Mouse (Mus musculus) stomach, embryonic 15.5 days (tissue): ENCODE measurements at regions not wholly inside any gene's neighbourhood (a gene's known extent, or its start where the extent isn't known, plus 50 kb on each side); places are given as distances from the start of the nearest gene placed in this dataset.

Experiments
- ATAC-seq: fragments of 200-750 bp; cut with Nextera tagmentation; 2 replicates; pipeline ENCODE4 v1.8.0; 2017; ENCODE audit warnings: low read depth, moderate number of reproducible peaks, moderate TSS enrichment; ENCODE audit not compliant: insufficient read depth, low FRiP score
- H3K27ac ChIP-seq: fragments of 300-500 bp; sonication (generic); 2 replicates; pipeline ENCODE4 v1.5.1; 2015; ENCODE audit warnings: mild to moderate bottlenecking, inconsistent platforms
- H3K27me3 ChIP-seq: fragments of 300-500 bp; sonication (generic); replicated peaks from 2 replicates; pipeline ENCODE4 v1.6.1; 2015; ENCODE audit warnings: inconsistent platforms
- H3K36me3 ChIP-seq: fragments of 300-500 bp; sonication (generic); 2 replicates; pipeline ENCODE4 v1.6.1; 2015; ENCODE audit warnings: inconsistent platforms
- H3K4me1 ChIP-seq: fragments of 300-500 bp; sonication (generic); 2 replicates; pipeline ENCODE4 v1.6.1; 2015; ENCODE audit warnings: inconsistent platforms
- H3K4me2 ChIP-seq: fragments of 300-500 bp; sonication (generic); 2 replicates; pipeline ENCODE4 v1.6.1; 2015; ENCODE audit warnings: mild to moderate bottlenecking, inconsistent platforms
- H3K4me3 ChIP-seq: fragments of 300-500 bp; sonication (generic); replicated peaks from 2 replicates; pipeline ENCODE4 v1.5.1; 2015; ENCODE audit warnings: inconsistent platforms
- H3K9ac ChIP-seq: fragments of 300-500 bp; sonication (generic); 2 replicates; pipeline ENCODE4 v1.6.1; 2015; ENCODE audit warnings: inconsistent platforms
- H3K9me3 ChIP-seq: fragments of 300-500 bp; sonication (generic); 2 replicates; pipeline ENCODE4 v1.6.1; 2016; ENCODE audit warnings: inconsistent platforms
- WGBS: fragments of 180-500 bp; shearing (Covaris S2); methylation state at CpG from one replicate; pipeline ENCODE4 v1.1.7; 2015; 5-methylcytosine and 5-hydroxymethylcytosine counted together

DNA sequence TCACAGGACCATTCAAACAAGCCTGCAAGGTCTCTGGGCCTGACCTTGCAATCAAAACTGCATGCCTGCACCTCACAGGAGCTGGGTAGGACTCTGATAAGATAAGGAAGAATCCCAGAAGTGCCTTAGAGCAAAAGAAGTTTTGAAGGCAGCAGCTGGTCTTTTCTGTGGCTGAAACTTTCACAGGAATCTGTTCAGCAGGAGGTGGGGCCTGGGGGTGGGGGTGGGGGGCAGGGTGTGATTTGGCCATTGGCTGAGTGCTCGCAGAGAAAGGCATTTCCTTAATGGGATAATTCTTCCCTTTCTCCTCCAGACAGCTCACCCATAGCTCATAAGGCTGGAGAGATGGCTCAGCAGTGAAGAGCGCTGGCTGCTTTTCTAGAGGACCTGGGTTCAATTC is 195.8 kb downstream of the Opa1 start:
- Histone ChIP-seq H3K4me2 (no peak overlapping the region), H3K27ac (peak overlapping the region; percentile 68), H3K27me3 (no peaks in the 10 kb centered on the region), H3K9ac (no peak overlapping the region), H3K4me3 (no peak overlapping the region), H3K4me1 (peaks cover 30% of the 10 kb centered on the region), H3K36me3 (no peaks in the 10 kb centered on the region), H3K9me3 (no peaks in the 10 kb centered on the region)
- peak; percentile 70 for ATAC-seq
- WGBS, result 30% methylated on average over 2 of the region's 2 CpGs

- Histone ChIP-seq H3K9me3 (no peaks in the 10 kb centered on the region), H3K4me3 (no peak overlapping the region), H3K27me3 (no peaks in the 10 kb centered on the region), H3K27ac (peak overlapping the region; percentile 68), H3K4me2 (no peak overlapping the region), H3K9ac (no peak overlapping the region), H3K36me3 (no peaks in the 10 kb centered on the region), H3K4me1 (peaks cover 30% of the 10 kb centered on the region)
- ATAC-seq, result peak; percentile 3; the same call in 1 of the 2 replicates
- 71% methylated on average over 5 of the region's 5 CpGs for WGBS
Measured at GRCm38 (mm10) chr16:29775879-29776278, 196.7 kb downstream of the Opa1 start.

DNA sequence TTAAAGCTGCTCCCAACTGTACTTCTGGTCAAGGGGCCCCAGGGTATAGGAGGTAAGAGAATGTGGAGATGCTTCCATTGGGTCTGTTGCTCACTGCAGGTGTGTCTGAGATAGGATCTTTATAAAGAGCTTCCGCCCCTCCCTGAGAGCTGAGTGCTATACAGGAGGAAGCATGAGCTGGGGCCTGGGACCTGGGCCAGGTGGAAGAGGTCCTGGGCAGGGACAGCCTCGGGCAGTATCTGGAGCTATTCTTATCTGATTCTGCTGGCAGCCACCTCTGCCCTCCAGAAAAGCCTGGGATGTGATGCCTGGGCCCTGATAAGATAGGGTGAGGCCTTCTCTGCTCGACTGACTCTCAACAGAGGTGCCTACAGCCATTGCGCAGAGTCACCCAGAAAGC is 203.3 kb downstream of the Opa1 start:
- ATAC-seq, result no peak
- 60% methylated on average over 4 of the region's 4 CpGs for WGBS
- Histone ChIP-seq H3K27ac (no peak overlapping the region), H3K27me3 (no peaks in the 10 kb centered on the region), H3K4me2 (no peak overlapping the region), H3K9ac (no peak overlapping the region), H3K4me1 (0 out of 2 replicates have a peak, but pooled peaks cover 6% of the 10 kb centered on the region), H3K9me3 (no peaks in the 10 kb centered on the region), H3K36me3 (no peaks in the 10 kb centered on the region), H3K4me3 (no peak overlapping the region)

GRCm38 (mm10) chr16:29785114-29785513 is 206.0 kb downstream of the Opa1 start:
- Histone ChIP-seq H3K4me2 (no peak overlapping the region), H3K36me3 (no peaks in the 10 kb centered on the region), H3K27ac (no peak overlapping the region), H3K4me1 (0 out of 2 replicates have a peak, but pooled peaks cover 8% of the 10 kb centered on the region), H3K4me3 (no peak overlapping the region), H3K9ac (no peak overlapping the region), H3K9me3 (no peaks in the 10 kb centered on the region), H3K27me3 (no peaks in the 10 kb centered on the region)
- ATAC-seq, result no peak
- WGBS, result 95% methylated on average over 3 of the region's 3 CpGs

DNA sequence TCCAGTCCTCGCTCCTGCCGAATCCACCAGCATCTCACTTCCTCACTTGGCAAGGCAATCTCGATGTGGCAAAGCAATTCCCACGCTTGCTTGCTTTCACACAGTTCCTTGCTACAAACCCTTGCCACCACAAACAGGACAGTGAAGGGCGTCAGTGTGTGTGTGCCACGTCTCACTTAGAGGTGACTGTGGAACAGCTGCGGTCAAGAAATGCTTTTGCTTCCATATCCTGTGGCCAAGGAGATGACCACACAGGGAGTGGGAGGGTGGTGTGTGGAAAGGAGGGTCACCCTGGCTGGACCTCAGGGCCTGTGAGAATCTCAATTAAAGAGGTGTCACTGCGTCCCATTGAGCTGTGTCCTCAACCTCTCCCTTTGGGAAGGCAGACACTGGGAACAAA is 207.4 kb downstream of the Opa1 start:
- H3K36me3 ChIP-seq, result no peaks in the 10 kb centered on the region
- no peak overlapping the region for H3K4me3 ChIP-seq
- H3K4me2 ChIP-seq, result no peak overlapping the region
- 0 out of 2 replicates have a peak, but pooled peaks cover 8% of the 10 kb centered on the region for H3K4me1 ChIP-seq
- no peaks in the 10 kb centered on the region for H3K9me3 ChIP-seq
- no peaks in the 10 kb centered on the region for H3K27me3 ChIP-seq
- no peak overlapping the region; the same call in 1 of the 2 replicates for H3K27ac ChIP-seq
- H3K9ac ChIP-seq, result no peak overlapping the region
- WGBS, result 87% methylated on average over 8 of the region's 8 CpGs
- ATAC-seq, result no peak

- H3K27me3 ChIP-seq, result no peaks in the 10 kb centered on the region
- 52% methylated on average over 5 of the region's 5 CpGs for WGBS
- peak overlapping the region; percentile 88 for H3K27ac ChIP-seq
- no peaks in the 10 kb centered on the region for H3K9me3 ChIP-seq
- 0 out of 2 replicates have a peak, but pooled peaks cover 2% of the 10 kb centered on the region for H3K4me1 ChIP-seq
- no peak overlapping the region for H3K4me3 ChIP-seq
- peak overlapping the region; percentile 17; the same call in 1 of the 2 replicates for H3K4me2 ChIP-seq
- peak; percentile 91 for ATAC-seq
- H3K36me3 ChIP-seq, result no peaks in the 10 kb centered on the region
- no peak overlapping the region for H3K9ac ChIP-seq
Measured at GRCm38 (mm10) chr16:29787633-29788511, 208.7 kb downstream of the Opa1 start.

DNA sequence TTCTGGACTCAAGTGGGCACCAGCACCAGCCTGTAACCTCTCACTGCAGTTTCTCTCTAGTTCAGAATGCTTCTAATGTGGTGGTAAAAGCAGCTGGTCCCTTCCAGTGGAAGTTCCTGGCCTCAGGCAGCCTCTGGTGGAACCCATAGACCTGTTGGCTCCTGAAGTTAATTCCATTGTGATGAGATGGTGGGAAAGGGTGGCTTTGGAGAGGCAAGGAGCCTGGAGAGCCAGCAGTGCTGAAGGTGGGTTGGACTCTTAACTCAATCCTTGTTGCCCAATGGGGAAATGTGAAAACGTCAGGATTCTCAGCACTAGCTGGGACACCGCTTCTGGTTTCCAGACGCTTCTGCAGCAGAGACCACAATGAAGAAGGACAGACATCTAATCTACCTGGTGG is 210.9 kb downstream of the Opa1 start:
- H3K27me3 ChIP-seq, result no peaks in the 10 kb centered on the region
- no peak for ATAC-seq
- 0 out of 2 replicates have a peak overlapping the region, but pooled peaks have one; percentile 2 for H3K27ac ChIP-seq
- no peak overlapping the region for H3K9ac ChIP-seq
- 94% methylated on average over 3 of the region's 3 CpGs for WGBS
- H3K4me3 ChIP-seq, result no peak overlapping the region
- H3K4me1 ChIP-seq, result 0 out of 2 replicates have a peak, but pooled peaks cover 2% of the 10 kb centered on the region
- no peaks in the 10 kb centered on the region for H3K36me3 ChIP-seq
- H3K9me3 ChIP-seq, result no peaks in the 10 kb centered on the region
- H3K4me2 ChIP-seq, result no peak overlapping the region

GRCm38 (mm10) chr16:29799250-29799649 is 220.1 kb downstream of the Opa1 start:
- Histone ChIP-seq H3K27me3 (no peaks in the 10 kb centered on the region), H3K36me3 (no peaks in the 10 kb centered on the region), H3K9me3 (no peaks in the 10 kb centered on the region), H3K9ac (no peak overlapping the region), H3K27ac (peak overlapping the region; percentile 50; the same call in 1 of the 2 replicates), H3K4me1 (peaks cover 6% of the 10 kb centered on the region), H3K4me2 (no peak overlapping the region), H3K4me3 (no peak overlapping the region)
- ATAC-seq, result 0 out of 2 replicates have a peak, but pooled peaks have one; percentile 25
- WGBS, result 44% methylated on average over 3 of the region's 3 CpGs

DNA sequence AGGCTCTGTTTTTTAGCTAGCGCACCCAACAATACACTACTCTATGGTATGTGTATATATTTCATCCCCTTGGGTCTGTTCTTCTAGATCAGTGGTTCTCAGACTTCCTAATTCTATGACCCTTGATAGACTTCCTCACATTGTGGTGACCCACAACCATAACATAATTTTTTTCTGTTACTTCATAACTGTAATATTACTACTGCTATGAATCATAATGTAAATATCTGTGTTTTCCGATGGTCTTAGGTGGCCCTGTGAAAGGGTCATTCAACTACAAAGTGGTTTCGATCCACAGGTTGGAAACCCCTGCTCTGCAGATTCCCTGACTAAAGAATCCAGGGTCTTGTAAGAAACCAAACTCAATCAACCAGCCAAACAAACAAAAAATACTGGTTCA is 220.8 kb downstream of the Opa1 start:
- no peak for ATAC-seq
- no peaks in the 10 kb centered on the region for H3K27me3 ChIP-seq
- peaks cover 6% of the 10 kb centered on the region for H3K4me1 ChIP-seq
- no peak overlapping the region for H3K4me2 ChIP-seq
- WGBS, result 65% methylated on average over 3 of the region's 3 CpGs
- H3K27ac ChIP-seq, result peak overlapping the region; percentile 79; the same call in 1 of the 2 replicates
- no peaks in the 10 kb centered on the region for H3K9me3 ChIP-seq
- H3K4me3 ChIP-seq, result no peak overlapping the region
- H3K36me3 ChIP-seq, result no peaks in the 10 kb centered on the region
- no peak overlapping the region for H3K9ac ChIP-seq

- ATAC-seq, result peak; percentile 70
Measured at GRCm38 (mm10) chr16:29800457-29800856, 221.3 kb downstream of the Opa1 start.

DNA sequence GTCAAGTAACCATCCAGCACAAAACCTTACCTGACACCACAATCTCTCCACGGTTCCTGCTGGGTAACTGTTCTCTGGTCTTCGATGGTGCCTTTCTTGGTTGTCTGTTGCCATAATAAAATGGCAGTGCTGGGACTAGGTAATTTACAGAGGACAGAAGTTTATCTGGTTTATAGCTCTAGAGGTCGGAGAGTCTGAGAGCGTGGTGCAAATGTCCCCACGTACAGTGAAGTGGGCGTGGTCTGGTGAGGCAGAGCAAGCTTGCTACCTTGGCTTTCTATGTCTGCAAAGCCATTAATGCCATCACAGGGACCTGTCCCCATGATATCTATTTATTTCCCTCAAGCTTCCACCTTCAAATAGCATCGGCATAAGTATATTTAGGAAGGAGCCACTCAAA is 223.0 kb downstream of the Opa1 start:
- Histone ChIP-seq H3K36me3 (no peaks in the 10 kb centered on the region), H3K4me3 (no peak overlapping the region), H3K9me3 (no peaks in the 10 kb centered on the region), H3K27ac (no peak overlapping the region), H3K27me3 (no peaks in the 10 kb centered on the region), H3K4me2 (no peak overlapping the region), H3K4me1 (peaks cover 6% of the 10 kb centered on the region), H3K9ac (no peak overlapping the region)
- WGBS, result 77% methylated on average over 7 of the region's 7 CpGs
- ATAC-seq, result no peak

More at GRCm38 (mm10) chr16:29800457-29800856, 221.3 kb downstream of the Opa1 start:
- Histone ChIP-seq H3K9ac (no peak overlapping the region), H3K27ac (peak overlapping the region; percentile 79), H3K4me1 (peaks cover 6% of the 10 kb centered on the region), H3K36me3 (no peaks in the 10 kb centered on the region), H3K9me3 (no peaks in the 10 kb centered on the region), H3K4me3 (no peak overlapping the region), H3K27me3 (no peaks in the 10 kb centered on the region), H3K4me2 (no peak overlapping the region)
- WGBS, result 13% methylated on average over 2 of the region's 2 CpGs

DNA sequence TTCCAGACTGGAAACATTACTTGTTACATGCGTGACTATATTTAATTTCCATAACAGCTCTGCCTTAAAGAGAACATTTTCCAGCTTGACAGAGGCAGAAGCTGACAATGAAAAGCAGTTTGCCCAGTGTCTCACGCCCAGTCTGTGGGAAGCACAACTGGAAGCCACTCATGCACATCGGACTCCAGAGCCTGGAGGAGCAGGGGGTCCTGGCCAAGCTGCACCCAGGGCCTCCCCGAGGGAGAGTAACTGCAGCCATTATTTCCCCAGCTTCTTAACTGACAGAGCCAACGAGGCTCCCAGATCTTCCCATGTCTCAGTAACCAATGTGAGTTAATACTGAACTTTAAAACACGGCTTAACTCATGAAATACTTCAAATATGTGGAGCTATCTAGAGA is 223.5 kb downstream of the Opa1 start:
- no peaks in the 10 kb centered on the region for H3K9me3 ChIP-seq
- H3K4me3 ChIP-seq, result no peak overlapping the region
- no peak overlapping the region for H3K9ac ChIP-seq
- H3K4me2 ChIP-seq, result no peak overlapping the region
- no peak for ATAC-seq
- H3K36me3 ChIP-seq, result no peaks in the 10 kb centered on the region
- H3K27me3 ChIP-seq, result no peaks in the 10 kb centered on the region
- 52% methylated on average over 6 of the region's 6 CpGs for WGBS
- H3K4me1 ChIP-seq, result peaks cover 4% of the 10 kb centered on the region
- no peak overlapping the region for H3K27ac ChIP-seq
